Mouse (Mus musculus): ENCODE measurements at regions not wholly inside any gene's neighbourhood (a gene's known extent, or its start where the extent isn't known, plus 50 kb on each side); places are given as distances from the start of the nearest gene placed in this dataset.

DNA sequence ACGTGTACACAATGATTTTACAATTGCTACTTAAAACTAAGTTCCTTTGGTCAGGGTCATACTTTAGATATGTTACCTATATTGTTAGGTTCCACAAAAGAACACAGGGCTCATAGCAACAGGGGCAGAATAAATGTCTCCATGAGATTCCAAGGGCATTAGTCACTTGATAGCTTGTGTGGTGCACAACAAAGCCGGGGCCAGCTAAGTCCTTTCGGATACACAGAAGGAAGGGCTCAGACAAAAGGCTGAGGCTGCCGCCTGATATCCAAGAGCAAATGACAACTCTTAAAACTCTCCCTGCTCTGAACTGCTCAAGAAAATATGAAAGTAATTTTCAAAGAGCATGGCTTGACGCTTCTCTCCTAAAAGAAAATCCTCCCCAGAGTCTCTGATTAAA lies 173.3 kb downstream of the Efnb2 start:
- TF ChIP-seq CTCF (IDR thresholded peaks at IDR 0.05; ENCODE audit: low read depth, low read length) (no peak), GATA1 (IDR thresholded peaks at IDR 0.05; ENCODE audit: borderline replicate concordance, low read length) (no peak), TAL1 (conservative IDR thresholded peaks at IDR 0.05; ENCODE audit: low read depth, low read length) (no peak)

Measured in G1E (cell line).